In genomic region chr10:18445603-18446358, GRCm38 (mm10) we compare ENCODE assay signal across 12 mouse cellular contexts.
DNase-seq lines count a peak whose midpoint lies in the region; ATAC-seq and TF ChIP-seq lines count a peak whose summit lies in the region.
"Had no signal": no experiment of that assay in that cellular context is flagged by ENCODE, and none has a peak within 500 bp of the region (broad histone marks: within the 10 kb centered on the region; RNA-seq: fewer than 3 reads in every experiment).

No protein-coding gene starts in this region.

- DNase-seq in heart, postnatal 25 days (ENCODE audit: low spot score), result no peak
- DNase-seq in forebrain, embryonic 10.5 days (ENCODE audit: extremely low spot score, low spot score), result no peak
- DNase-seq in hindbrain, postnatal 0 days (ENCODE audit: low spot score), result no peak
- DNase-seq in cerebellum, postnatal 36 days, result no peak
- DNase-seq: gastrocnemius, postnatal 25 days; kidney, postnatal 10 days had no signal

- H3K4me3 ChIP-seq in heart, embryonic 11.5 days (ENCODE audit: low read depth, low read length), result no peak overlapping the region
- no peak overlapping the region for H3K4me3 ChIP-seq in ES-Bruce4 (ENCODE audit: low read depth, low read length)
- H3K4me3 ChIP-seq in forebrain, embryonic 10.5 days, result peak overlapping the region; percentile 16; the same call in 1 of the 2 replicates
- H3K4me3 ChIP-seq in hindbrain, postnatal 0 days (ENCODE audit: low read length), result no peak overlapping the region
- no peak overlapping the region for H3K4me3 ChIP-seq in intestine, embryonic 16.5 days (ENCODE audit: low read length)
- no peak overlapping the region for H3K4me3 ChIP-seq in kidney, embryonic 14.5 days (ENCODE audit: low read length)
- H3K4me3 ChIP-seq: lung, embryonic 15.5 days had no signal

- intact Hi-C loops in heart, postnatal 25 days (cut with DNase I), result no loop called here

- 39% methylated on average over 6 of the region's 6 CpGs for WGBS in heart, embryonic 11.5 days (ENCODE audit: insufficient replicate concordance)
- 29% methylated on average over 6 of the region's 6 CpGs for WGBS in forebrain, embryonic 10.5 days
- WGBS in hindbrain, postnatal 0 days, result 28% methylated on average over 6 of the region's 6 CpGs
- 55% methylated on average over 6 of the region's 6 CpGs for WGBS in intestine, embryonic 16.5 days
- 53% methylated on average over 6 of the region's 6 CpGs for WGBS in kidney, embryonic 14.5 days

- TF ChIP-seq EP300 in ES-Bruce4 (IDR thresholded peaks at IDR 0.05; ENCODE audit: insufficient read depth, low read depth, low read length), result no peak

- no peaks in the 10 kb centered on the region for H3K36me3 ChIP-seq in heart, embryonic 11.5 days (ENCODE audit: control insufficient read depth, insufficient read depth, low read length)
- H3K36me3 ChIP-seq in ES-Bruce4 (ENCODE audit: control insufficient read depth, insufficient read depth, low read length, poor library complexity, severe bottlenecking), result no peaks in the 10 kb centered on the region
- H3K36me3 ChIP-seq in forebrain, embryonic 10.5 days (replicated peaks), result no peaks in the 10 kb centered on the region
- no peaks in the 10 kb centered on the region for H3K36me3 ChIP-seq in hindbrain, postnatal 0 days (ENCODE audit: insufficient read depth, low read length)
- H3K36me3 ChIP-seq in intestine, embryonic 16.5 days (ENCODE audit: control insufficient read depth, insufficient read depth, low read length), result no peaks in the 10 kb centered on the region
- H3K36me3 ChIP-seq in kidney, embryonic 14.5 days (ENCODE audit: control insufficient read depth, insufficient read depth, low read length), result no peaks in the 10 kb centered on the region
- H3K36me3 ChIP-seq: lung, embryonic 15.5 days had no signal

- TF ChIP-seq CTCF in ES-Bruce4 (IDR thresholded peaks at IDR 0.05; ENCODE audit: low read depth, low read length), result no peak
- TF ChIP-seq CTCF in hindbrain, postnatal 0 days (IDR thresholded peaks at IDR 0.05; ENCODE audit: low read depth), result no peak

- H3K9ac ChIP-seq in heart, embryonic 11.5 days (ENCODE audit: low read depth, low read length), result peak overlapping the region; percentile 36; the same call in 1 of the 2 replicates
- H3K9ac ChIP-seq in ES-Bruce4 (ENCODE audit: low read depth, poor library complexity, severe bottlenecking), result no peak overlapping the region
- no peak overlapping the region for H3K9ac ChIP-seq in hindbrain, postnatal 0 days (replicated peaks; ENCODE audit: low read length)
- no peak overlapping the region for H3K9ac ChIP-seq in intestine, embryonic 16.5 days (ENCODE audit: low read depth, low read length)
- H3K9ac ChIP-seq in kidney, embryonic 14.5 days (ENCODE audit: low read depth, low read length), result no peak overlapping the region
- H3K9ac ChIP-seq: lung, embryonic 15.5 days had no signal

- peak overlapping the region; percentile 38; the same call in 1 of the 2 replicates for H3K4me2 ChIP-seq in heart, embryonic 11.5 days
- 0 out of 2 replicates have a peak overlapping the region, but pooled peaks have one; percentile 11 for H3K4me2 ChIP-seq in hindbrain, postnatal 0 days (ENCODE audit: low read depth, low read length)
- H3K4me2 ChIP-seq in intestine, embryonic 16.5 days (ENCODE audit: low read depth, low read length), result no peak overlapping the region
- no peak overlapping the region for H3K4me2 ChIP-seq in kidney, embryonic 14.5 days (replicated peaks; ENCODE audit: low read depth, low read length)
- H3K4me2 ChIP-seq: lung, embryonic 15.5 days had no signal

- no peaks in the 10 kb centered on the region for H3K9me3 ChIP-seq in heart, embryonic 11.5 days (replicated peaks; ENCODE audit: control insufficient read depth, low read length)
- no peaks in the 10 kb centered on the region for H3K9me3 ChIP-seq in ES-Bruce4 (replicated peaks; ENCODE audit: control insufficient read depth, insufficient read depth, low read length, poor library complexity, severe bottlenecking)
- no peaks in the 10 kb centered on the region for H3K9me3 ChIP-seq in forebrain, embryonic 10.5 days
- H3K9me3 ChIP-seq in hindbrain, postnatal 0 days (ENCODE audit: low read length), result no peaks in the 10 kb centered on the region
- H3K9me3 ChIP-seq in intestine, embryonic 16.5 days (ENCODE audit: control insufficient read depth, low read length), result no peaks in the 10 kb centered on the region
- H3K9me3 ChIP-seq in kidney, embryonic 14.5 days (ENCODE audit: control insufficient read depth, low read length), result no peaks in the 10 kb centered on the region
- H3K9me3 ChIP-seq: lung, embryonic 15.5 days had no signal

- no peak for ATAC-seq in heart, embryonic 11.5 days (replicated peaks; ENCODE audit: insufficient number of reproducible peaks, low FRiP score, low TSS enrichment)
- ATAC-seq in hindbrain, postnatal 0 days, result no peak
- no peak for ATAC-seq in intestine, embryonic 16.5 days
- ATAC-seq in kidney, embryonic 14.5 days (ENCODE audit: low FRiP score, low TSS enrichment), result no peak
- ATAC-seq: activated CD4-positive, CD25-positive, alpha-beta regulatory T cell, adult 4 months had no signal

- H3K4me1 ChIP-seq in heart, embryonic 11.5 days (ENCODE audit: control insufficient read depth, insufficient read depth, low read length), result peaks cover 33% of the 10 kb centered on the region
- H3K4me1 ChIP-seq in ES-Bruce4 (ENCODE audit: control insufficient read depth, insufficient read depth, low read length), result peaks cover 2% of the 10 kb centered on the region
- peaks cover 56% of the 10 kb centered on the region for H3K4me1 ChIP-seq in forebrain, embryonic 10.5 days
- H3K4me1 ChIP-seq in hindbrain, postnatal 0 days (ENCODE audit: insufficient read depth, low read length), result 0 out of 2 replicates have a peak, but pooled peaks cover 7% of the 10 kb centered on the region
- peaks cover 6% of the 10 kb centered on the region for H3K4me1 ChIP-seq in intestine, embryonic 16.5 days (ENCODE audit: control insufficient read depth, insufficient read depth, low read length)
- 0 out of 2 replicates have a peak, but pooled peaks cover 6% of the 10 kb centered on the region for H3K4me1 ChIP-seq in kidney, embryonic 14.5 days (ENCODE audit: control insufficient read depth, insufficient read depth, low read length)

- peak overlapping the region; percentile 96 for H3K27ac ChIP-seq in heart, embryonic 11.5 days (ENCODE audit: low read depth, low read length)
- peak overlapping the region; percentile 85 for H3K27ac ChIP-seq in ES-Bruce4 (ENCODE audit: insufficient read depth, low read length)
- H3K27ac ChIP-seq in forebrain, embryonic 10.5 days, result peak overlapping the region; percentile 56
- H3K27ac ChIP-seq in hindbrain, postnatal 0 days, result peak overlapping the region; percentile 54; the same call in 1 of the 2 replicates
- no peak overlapping the region for H3K27ac ChIP-seq in intestine, embryonic 16.5 days (ENCODE audit: low read length)
- H3K27ac ChIP-seq in kidney, embryonic 14.5 days (ENCODE audit: low read depth, low read length), result no peak overlapping the region
- H3K27ac ChIP-seq: lung, embryonic 15.5 days had no signal

- TF ChIP-seq POLR2A in ES-Bruce4 (IDR thresholded peaks at IDR 0.05; ENCODE audit: insufficient read depth, low read length), result no peak

- H3K27me3 ChIP-seq in heart, embryonic 11.5 days (ENCODE audit: control insufficient read depth, insufficient read depth, low read length), result no peaks in the 10 kb centered on the region
- no peaks in the 10 kb centered on the region for H3K27me3 ChIP-seq in ES-Bruce4 (ENCODE audit: control insufficient read depth, insufficient read depth, low read length, poor library complexity, severe bottlenecking)
- no peaks in the 10 kb centered on the region for H3K27me3 ChIP-seq in forebrain, embryonic 10.5 days (ENCODE audit: poor library complexity, severe bottlenecking)
- no peaks in the 10 kb centered on the region for H3K27me3 ChIP-seq in hindbrain, postnatal 0 days (ENCODE audit: insufficient read depth, low read length)
- H3K27me3 ChIP-seq in intestine, embryonic 16.5 days (replicated peaks; ENCODE audit: control insufficient read depth, insufficient read depth, low read length), result no peaks in the 10 kb centered on the region
- H3K27me3 ChIP-seq in kidney, embryonic 14.5 days (ENCODE audit: control insufficient read depth, insufficient read depth, low read length), result no peaks in the 10 kb centered on the region
- H3K27me3 ChIP-seq: lung, embryonic 15.5 days had no signal

Comparison
In these comparisons a context has a peak if more than half of its experiments do, and no peak if none do; other contexts are left out.
1. H3K27ac ChIP-seq: peak in heart, embryonic 11.5 days (single experiment), ES-Bruce4 (single experiment), forebrain, embryonic 10.5 days (single experiment) and hindbrain, postnatal 0 days (single experiment); none in intestine, embryonic 16.5 days (single experiment) and kidney, embryonic 14.5 days (single experiment).
2. H3K4me2 ChIP-seq: peak in heart, embryonic 11.5 days (single experiment) and hindbrain, postnatal 0 days (single experiment); none in intestine, embryonic 16.5 days (single experiment) and kidney, embryonic 14.5 days (single experiment).